Mouse (Mus musculus) erythroblast, embryonic 14.5 days (primary cell): ENCODE data around the gene Brca1.

Source experiments
- GATA1 ChIP-seq: IDR thresholded peaks from 2 replicates; pipeline ENCODE4 v1.6.1; 2012; ENCODE audit warnings: low read length, inconsistent platforms, mixed read lengths
- TAL1 ChIP-seq: IDR thresholded peaks from 3 replicates; pipeline ENCODE4 v1.6.1; 2012; ENCODE audit warnings: low read length, inconsistent platforms, mixed read lengths

DNA sequence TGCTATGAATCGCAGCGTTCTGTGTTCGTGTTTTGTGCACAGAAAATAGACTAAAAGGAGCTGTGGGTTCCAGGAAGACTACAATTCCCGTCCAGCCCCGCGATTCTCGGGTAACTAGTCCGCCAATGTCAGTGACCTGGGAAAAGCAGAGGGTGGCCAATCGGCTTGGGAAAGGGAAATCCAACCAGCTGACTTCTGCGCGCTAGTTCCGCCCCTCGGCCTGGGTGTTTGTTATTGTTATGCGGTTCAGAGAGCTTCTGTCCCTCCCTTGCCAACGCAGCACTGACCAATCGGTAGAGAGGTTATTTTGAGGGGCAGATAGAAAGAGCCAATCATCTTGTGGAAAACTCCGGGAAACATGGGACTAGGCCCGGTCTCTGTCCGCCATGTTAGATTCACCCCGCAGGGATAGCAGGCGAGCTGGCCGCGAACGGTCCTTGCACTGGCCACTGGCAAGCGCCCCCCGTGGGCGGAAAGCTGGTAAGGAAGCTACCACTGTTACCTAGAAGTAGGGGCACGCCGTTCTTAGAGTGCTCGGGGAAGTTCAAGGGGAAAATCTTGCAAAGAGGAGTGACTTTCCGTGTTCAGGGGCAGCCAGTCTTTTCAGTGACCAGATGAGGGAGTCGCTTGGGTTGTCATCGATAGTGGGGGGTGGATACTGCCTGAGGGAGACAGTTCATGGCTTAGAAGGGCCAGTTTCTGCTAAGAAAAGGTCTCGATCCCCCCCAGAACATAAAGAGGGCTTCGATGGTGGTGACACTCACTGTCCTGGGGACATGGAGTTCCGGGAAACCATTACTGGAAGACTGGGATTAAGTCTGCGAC is 933 bp upstream of the Brca1 start:
- TF ChIP-seq GATA1 (no peak), TAL1 (no peak)
